Mouse (Mus musculus) gastrocnemius, postnatal 36 days (tissue): ENCODE data around the gene 9330182L06Rik. TPM values are rescaled to one million over a fixed set of nuclear protein-coding genes. Genes with fewer than 3 reads are reported as not detected.

Experiments
- DNase-seq, 2 experiments: peaks; one replicate each; pipeline ENCODE4 v3.0.0; 2022
- intact Hi-C: fragments of 180-260 bp; cut with DNase I; formaldehyde crosslinking; loops from one replicate; pipeline ENCODE4 v1.15.1; 2025
- long read RNA-seq, 2 experiments: library from polyadenylated mRNA; stranded (forward); transcript quantifications; one replicate each; pipeline ENCODE4 v2.0.0; 2021
- total RNA-seq, 2 experiments: library from RNA; stranded (reverse); gene quantifications; 2 replicates each; pipeline ENCODE4 v1.2.3; 2021

The 9330182L06Rik gene
- under 1 TPM in 1 of 2 experiments, not detected in 1; 0.25 TPM for total RNA-seq
- long read RNA-seq, experiment 1, result 0 reads
- long read RNA-seq, experiment 2, partial matches to known transcripts, result 0 of 1 reads
- long read RNA-seq, experiment 2, other reads (novel, unspliced or antisense), result 1 of 1 reads

DNA sequence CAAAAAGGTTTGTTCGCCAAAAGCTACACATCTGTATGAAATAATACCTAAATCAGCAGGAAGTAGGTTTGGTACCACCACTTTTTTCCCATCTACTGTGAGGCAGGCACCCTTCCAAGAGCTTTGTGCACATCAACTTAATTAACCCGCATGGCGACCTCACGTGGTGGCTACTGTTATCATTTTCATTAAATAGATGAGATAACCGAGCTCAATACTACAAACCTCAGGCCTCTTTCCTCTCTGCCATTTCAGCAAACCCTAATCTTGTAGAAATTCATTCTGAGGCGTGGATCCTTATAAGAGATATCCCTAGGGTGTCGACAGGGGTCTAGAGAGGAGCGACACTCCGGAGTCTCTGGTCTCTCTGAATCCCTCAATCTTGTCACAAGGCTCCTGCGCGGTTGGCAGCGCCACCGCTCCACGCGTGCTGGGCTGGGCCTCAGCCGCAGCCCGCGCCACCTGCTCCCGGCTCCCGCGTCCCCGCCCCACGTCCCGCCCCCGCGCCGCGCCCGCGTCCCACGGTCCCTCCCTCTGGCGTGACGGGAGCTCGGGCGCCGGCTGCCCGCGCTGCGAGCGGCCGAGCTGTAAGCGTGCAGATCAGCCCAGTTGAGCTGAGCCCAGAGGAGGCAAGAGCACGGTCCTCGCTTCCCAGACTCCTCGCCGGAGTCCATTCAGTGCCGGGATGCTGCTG, at the start of gene 9330182L06Rik:
9330182L06Rik (plus strand) TSS at position 533 of the 694 bp plus-strand sequence.
- intact Hi-C loops, result no loop called here
- no peak for DNase-seq

DNA sequence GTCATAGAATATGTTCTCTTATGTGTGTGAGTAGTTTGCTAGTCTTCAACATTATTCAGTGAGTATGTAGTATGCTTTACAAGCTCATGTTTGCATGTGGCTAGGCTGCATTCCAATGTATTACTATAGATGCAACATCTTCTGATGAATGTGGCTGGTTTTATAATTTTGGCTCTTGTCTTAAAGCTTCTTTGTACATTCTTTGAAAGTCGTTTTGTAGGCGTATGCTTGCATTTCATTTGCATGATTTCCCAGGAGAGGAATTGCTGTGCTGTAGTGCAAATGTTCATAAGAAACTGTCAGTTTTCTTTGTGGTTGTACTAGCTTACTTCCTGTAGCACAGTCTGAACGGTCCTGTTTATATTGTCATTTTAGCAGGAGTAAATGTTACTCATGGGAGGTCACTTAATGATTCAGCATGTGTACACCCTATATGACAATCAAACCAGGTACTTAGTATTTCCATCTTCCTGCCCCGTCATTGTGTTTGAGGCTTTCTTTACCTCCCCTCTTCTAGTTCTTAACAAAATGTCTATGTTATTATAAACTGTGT, 38.4 kb upstream of the 9330182L06Rik start:
- intact Hi-C loops, result no loop called here
- no peak for DNase-seq

DNA sequence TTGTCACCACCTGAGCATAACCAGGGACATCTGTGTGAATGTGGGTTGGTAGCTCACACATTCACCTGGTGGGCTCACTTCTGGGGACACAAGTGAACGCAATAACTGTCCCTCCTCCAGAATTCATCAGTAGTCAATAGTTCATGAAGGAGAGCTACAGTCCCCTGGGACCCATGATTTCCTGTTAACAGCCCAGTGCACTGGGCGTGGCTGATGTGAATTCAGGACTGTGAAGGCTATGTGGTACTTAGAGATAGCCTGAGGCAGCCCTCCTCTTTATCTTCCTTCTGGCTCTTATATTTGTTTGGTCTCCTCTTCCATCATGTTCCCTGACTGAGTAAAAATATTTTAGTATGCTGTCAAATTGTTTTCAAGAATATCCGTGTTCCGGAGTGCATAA, 1.6 kb upstream of the 9330182L06Rik start:
- intact Hi-C loops, result no loop called here
- no peak for DNase-seq

DNA sequence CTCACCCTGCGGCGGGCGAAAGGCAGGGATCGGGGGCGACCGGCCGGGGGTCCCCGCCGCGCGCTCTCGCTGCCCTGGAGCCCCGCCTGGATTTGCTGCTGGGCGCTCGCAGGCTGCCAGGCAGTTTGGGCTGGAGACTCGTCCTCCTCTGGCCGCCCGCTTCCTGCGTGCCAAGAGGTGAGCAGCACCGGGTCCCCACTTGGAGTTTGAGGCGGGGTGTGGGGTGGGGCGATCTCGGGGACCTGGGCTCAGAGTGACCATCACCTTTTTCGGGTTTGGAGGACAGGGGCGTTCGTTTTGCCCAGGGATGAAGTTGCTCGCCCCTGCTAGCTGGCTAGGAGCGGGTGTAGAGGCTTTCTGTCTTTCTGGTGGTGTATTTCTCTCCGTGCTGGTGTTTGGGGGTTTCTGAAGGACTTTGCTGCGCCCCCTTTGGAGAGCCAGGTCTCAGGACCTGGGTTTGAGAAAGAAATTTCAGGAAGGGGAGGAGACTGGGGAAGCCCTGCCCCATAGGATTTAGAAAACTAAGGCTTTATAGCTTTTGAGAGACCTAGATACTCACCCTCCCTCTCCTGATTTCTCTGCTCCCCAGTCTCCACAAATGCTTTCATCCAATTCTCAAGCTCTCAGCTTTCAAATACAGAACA, 484 bp downstream of the 9330182L06Rik start:
- intact Hi-C loops, result no loop called here
- no peak for DNase-seq

DNA sequence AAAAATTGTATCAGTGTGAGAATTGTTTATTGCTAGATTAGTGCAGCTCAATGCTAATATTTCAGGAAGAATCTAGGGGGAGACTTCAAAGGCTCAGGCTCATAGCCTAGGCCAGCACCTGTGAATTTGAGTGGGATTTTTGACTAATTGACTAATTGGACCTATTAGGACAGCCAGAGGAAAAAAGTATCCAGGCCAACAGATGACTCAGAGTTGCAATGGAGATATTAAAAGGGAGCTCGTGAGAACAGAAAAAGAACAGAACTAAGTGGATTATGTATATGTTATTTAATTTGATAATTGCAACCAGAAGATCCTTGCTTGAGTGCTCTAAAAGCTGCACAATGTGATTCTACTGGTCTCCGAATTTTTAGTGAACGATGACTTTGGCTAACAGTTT, 3.7 kb downstream of the 9330182L06Rik start:
- intact Hi-C loops, result no loop called here
- no peak for DNase-seq

DNA sequence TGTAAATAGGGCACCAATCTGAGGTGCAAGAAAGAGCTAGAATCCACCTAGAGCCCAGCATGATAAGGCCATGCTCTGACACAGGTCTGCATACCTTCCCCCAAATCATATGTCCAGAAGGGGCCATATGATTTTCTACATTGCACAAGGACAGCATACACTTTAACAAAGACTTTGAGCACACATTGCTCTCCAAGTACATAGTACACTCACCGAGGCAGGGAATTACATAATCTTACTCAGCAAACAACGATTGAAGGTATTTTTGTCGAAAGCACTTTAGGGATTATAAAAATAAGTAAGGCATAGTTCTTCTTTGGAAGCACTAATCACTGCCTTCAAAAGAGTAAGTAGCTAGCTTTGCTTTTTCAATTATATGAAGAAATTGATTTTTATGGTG, 7.1 kb downstream of the 9330182L06Rik start:
- intact Hi-C loops, result no loop called here

DNA sequence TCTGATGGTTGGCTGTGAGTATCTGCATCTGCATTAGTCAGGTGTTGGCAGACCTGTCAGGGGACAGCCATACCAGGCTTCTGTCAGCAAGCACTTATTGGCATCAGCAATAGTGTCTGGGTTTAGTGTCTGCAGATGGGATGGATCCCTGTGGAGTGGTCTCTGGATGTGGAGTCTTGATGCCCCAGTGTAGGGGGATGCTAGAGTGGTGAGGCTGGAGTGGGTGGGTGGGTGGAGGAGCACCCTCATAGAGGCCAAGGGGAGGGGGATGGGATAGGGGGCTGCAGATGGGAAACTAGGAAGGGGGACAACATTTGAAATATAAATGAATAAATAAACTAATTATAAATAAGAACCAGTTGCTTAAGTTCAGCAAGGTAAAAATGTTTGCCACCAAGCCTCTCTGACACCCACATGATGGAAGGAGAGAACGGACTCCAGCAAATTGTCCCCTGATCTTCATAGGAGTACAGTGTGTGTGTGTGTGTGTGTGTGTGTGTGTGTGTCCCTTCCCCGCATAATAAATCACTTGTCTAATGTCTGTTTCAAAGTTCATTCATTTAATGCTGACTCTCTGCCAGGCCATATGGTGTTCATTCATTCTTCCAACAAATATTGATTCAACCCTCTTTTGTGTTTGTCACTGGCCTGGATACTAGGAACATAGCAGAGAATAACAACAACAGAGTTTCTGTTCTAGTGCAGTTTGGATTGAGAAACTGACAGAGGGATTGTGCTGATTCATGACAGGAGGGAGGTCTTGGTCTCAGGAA, 30.0 kb downstream of the 9330182L06Rik start:
- intact Hi-C loops, result no loop called here
- no peak for DNase-seq

More for the DNA sequence above, 7.1 kb downstream of the 9330182L06Rik start:
- DNase-seq, result no peak

DNA sequence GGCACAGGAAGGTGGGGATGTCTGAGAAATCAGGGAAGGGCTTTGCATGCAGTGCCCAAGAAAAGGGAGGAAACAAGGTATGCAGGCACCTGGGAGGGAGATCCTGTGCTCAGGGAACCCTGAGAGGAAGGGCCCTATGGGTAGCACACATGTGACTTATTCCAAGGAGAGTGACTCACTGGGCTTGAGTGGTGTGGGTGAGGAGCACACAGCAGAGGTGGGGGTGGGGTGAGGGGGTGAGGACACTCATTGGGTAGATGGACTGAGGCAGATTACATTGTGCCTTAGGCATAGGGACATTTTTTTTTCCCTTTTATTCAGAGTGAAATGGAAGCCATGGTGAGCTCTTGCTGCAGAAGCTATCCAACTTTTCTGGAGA, 30.6 kb downstream of the 9330182L06Rik start:
- no peak for DNase-seq
- intact Hi-C loops, result no loop called here

DNA sequence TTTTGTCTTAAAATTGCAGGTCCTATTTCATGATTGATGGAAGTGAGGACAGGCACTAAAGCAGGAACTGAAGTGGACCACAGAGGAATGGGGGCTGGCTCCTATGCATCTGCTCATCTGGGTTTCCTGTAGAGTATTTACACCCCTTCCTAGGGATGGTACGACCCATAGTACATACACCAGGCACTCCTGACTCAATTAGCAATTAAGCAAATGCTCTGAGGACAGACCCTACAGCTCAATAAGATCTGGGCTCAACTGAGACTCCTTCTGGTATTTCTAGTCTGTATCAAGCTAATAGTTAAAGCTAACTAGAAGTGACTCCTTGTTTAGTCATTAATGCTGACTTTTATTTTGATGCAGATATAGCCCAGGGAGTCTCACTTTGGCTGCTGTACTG, 60.9 kb downstream of the 9330182L06Rik start:
- intact Hi-C loops, result no loop called here

DNA sequence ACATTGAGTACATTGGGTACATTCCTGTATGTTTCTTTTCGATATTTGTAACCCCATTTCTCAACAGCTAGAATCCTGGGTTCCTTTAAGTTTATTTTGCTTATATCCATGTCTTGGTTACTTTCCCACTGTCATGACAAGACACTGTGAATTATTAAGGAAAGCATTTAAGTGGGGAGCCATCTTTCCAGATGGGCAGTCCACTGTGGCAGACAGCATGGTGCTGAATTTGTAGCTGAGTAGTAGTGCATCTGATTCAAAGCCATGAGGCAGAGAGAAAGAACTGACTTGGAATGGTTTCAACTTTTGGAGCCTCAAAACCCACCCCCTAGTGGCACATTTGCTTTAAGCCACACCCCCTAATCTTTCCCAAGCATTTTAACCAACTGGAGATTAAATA, 61.6 kb downstream of the 9330182L06Rik start:
- intact Hi-C loops, result no loop called here
- DNase-seq, result no peak

More for the DNA sequence above, 60.9 kb downstream of the 9330182L06Rik start:
- DNase-seq, result no peak

DNA sequence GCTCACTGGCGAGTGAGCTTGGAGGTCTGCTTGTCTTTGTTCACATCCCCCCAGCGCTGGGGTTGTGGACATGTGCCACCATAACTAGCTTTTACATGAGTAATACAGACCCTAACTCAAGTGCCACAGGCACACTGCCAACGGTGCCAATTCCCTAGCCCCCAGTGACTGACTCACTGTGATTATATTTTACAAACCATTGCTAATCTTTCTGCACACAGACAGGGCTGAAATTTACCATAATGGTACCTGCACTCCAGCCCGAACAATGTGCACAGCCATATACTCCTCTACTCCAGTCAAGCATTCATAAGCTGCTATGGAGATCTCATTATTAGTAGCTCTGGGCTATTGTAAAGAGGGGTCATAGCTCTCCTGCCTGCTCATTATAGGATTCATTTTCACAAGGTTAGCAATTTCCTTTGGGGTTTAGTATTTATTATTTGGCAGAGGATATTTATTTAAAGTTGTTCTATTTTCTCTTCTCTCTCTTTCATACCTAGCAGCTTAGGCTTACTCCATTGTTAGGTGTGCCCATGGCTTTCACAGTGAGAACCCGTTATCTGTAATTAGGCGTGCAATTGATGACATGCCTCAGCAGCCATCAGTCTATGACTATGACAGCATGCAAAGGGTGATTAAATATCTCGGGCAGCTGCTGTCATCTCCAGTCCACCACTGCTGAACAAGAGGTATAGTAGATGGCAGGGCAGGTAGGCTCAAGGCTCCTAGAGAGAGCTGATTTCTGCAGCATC, 73.0 kb downstream of the 9330182L06Rik start:
- no peak for DNase-seq
- intact Hi-C loops, result no loop called here

DNA sequence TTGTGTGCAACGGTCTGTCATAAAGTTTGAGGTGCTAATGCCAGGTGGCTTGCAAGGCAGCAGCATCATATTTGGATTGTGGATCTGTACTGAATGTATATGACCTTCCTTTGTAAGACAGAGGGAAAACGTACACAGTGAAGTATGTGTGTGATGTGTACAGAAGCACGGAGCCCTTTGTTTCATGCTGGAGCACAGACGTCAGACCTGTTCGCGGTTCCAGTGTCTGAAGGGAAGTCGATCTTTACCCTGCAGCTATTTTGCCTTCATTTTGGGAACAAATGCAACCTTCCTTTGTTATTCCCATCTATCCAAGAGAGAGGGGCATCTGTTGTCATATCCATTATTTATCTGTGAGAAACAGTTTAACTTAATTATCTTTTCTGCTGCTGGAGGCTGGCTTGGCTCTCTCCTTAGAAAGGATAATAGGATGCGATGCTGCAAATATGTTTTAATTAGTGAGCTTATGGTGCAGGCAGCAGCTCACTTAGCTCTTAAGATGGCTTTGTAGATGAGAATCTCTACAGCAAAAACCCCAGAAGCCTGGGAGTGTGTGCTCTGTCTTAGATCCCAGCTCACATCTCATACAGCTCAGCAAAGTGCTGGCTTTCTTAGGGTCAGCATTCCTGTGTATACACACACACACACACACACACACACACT, 73.7 kb downstream of the 9330182L06Rik start:
- intact Hi-C loops, result no loop called here
- DNase-seq, result no peak

DNA sequence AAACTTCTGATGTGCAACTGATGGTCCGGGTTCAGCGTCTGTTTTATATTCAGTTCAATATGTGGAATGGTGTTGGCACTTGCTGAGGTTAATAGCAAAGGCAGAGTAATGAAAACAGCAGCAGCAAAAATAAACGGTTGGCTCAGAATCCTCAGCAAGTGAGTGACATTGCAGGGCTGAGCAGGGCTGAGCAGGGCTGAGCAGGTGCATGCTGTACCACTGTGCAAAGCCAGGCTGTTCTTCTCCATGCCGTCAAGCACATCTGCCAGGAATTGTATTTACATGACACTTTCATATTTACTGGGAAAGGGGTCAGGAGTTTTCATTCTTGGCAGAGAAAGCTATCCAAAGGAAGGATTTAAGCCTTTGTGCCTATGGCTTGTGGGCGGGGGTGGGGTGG, 78.7 kb downstream of the 9330182L06Rik start:
- intact Hi-C loops, result no loop called here
- DNase-seq, result no peak

DNA sequence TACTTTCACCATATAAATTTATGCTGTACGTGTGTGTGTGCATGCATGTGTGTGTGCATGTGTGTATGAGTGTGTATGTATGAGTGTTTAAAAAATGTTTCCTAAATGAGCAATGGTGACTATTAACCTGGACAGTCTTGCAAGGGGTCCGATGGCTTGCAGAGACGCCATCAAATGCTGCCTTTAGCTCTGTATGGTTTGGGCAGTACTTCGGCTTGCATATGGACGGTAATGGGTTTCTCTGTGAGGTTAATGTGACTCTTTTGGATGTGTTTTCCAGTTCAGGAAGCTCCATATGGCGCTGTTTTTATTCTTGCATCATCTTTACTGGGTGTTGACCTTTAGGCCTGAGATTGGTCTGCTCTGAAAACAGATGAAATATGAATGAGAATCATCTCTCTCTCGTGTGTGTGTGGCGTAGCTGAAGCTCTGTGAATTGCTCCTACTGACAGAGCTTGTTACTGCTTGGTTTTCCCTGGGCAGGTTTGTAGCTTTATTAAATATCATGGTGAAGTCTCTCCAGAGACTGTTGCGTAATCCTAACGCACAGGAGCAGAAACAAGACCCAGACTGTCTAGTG, 79.2 kb downstream of the 9330182L06Rik start:
- intact Hi-C loops, result no loop called here
- no peak for DNase-seq

DNA sequence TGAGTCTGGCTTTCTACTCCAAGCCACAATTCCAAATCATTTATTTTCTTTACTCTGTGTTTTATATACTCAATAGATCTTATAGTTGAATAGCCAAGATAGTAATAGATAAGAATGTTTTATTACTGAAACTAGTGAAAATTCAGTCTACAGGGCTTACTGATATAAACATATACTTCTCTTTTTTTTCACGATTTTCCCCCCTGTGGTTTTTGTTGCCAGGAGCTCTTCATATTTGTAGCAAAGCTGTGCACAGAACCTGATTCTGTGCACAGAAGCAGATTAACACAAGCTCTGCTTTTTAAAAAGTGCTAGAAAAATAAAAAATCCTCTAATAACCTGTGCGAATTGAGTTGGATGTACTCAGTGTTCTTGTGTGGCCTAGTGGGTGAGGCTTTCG, 79.7 kb downstream of the 9330182L06Rik start:
- DNase-seq, result no peak
- intact Hi-C loops, result no loop called here

DNA sequence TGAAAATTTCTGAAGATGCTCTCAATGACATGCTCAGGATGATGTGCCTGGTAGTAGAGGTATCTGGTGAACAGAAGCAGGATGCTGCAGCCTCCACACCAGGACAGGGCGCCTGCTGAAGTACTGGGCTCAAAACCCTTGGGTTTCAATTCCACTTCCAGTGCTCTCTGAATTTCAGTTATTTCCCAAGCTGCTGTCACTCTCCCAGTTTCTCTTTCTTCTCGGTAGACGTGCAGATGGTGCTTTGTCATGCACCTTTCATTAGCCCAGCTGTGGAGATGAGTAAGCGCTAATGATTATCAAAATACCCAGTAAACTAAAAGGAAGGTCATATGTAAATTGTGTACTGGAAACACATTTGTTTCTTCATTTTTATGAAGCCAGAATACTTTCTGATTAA, 80.6 kb downstream of the 9330182L06Rik start:
- intact Hi-C loops, result no loop called here
- no peak for DNase-seq

DNA sequence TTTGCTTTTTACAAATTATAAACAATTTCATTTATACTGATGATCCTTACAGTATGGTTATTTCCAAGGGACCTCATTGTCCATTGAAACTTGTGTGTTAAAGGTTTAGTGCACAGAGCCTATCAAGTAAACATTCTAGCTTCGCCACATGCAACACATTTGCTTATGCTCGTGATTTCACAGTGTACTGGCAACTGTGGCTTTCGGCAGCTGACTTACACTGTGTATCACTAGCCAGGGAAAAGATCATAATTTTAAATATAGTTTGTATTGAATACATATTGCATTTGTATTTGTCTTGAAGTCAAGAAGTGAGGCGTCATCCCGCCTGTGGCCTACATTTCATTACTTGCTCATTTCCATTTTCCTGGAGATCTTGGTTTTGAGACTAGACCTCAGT, 86.2 kb downstream of the 9330182L06Rik start:
- no peak for DNase-seq
- intact Hi-C loops, result no loop called here

DNA sequence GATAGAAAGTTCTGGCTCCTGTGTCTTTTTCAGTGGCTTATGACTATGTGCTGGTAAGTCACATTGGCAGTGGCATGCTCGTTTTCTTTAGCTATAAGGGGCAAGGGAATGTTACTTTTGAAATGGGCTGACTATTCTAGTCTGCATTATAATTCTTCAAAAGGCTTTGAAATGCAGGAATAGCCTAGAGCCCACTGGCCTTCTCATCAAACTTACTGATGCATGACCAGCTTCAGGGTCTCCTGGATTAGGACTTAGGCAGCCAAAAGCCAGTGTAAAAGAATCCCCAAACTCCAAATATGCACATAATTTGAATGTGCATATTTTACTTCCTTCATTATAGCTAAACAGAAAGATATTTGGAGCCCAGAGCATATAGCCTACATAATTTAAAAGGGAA, 86.7 kb downstream of the 9330182L06Rik start:
- no peak for DNase-seq
- intact Hi-C loops, result no loop called here

DNA sequence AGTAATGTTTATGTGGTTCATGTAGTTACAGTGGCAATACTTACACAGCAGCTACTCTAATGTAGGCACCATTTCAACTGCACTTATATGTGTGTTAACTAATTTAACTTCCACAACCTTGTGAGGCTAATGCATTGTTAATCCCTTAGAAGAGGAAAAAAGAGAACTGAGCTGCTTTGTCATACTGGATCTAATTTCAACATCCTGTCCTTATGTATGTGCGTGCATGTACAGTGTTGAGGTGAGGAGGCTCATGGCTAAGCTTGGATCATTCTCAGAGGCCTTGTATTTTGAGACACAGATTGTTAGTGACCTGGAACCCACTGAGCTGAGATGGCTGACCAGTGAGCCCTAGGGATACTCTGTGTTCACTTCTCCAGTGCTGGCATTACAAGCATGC, 88.3 kb downstream of the 9330182L06Rik start:
- intact Hi-C loops, result no loop called here
- DNase-seq, result no peak
